Mouse (Mus musculus): ENCODE data around the gene Cpz. TPM values are rescaled to one million over a fixed set of nuclear protein-coding genes. Genes with fewer than 3 reads are reported as not detected.

Gene Cpz
- 7.7 and 21.5 TPM in 2 replicates for polyA plus RNA-seq (2015; fragmentation: Nextera tagmentation; extraction: Ambion mirVana)

DNA sequence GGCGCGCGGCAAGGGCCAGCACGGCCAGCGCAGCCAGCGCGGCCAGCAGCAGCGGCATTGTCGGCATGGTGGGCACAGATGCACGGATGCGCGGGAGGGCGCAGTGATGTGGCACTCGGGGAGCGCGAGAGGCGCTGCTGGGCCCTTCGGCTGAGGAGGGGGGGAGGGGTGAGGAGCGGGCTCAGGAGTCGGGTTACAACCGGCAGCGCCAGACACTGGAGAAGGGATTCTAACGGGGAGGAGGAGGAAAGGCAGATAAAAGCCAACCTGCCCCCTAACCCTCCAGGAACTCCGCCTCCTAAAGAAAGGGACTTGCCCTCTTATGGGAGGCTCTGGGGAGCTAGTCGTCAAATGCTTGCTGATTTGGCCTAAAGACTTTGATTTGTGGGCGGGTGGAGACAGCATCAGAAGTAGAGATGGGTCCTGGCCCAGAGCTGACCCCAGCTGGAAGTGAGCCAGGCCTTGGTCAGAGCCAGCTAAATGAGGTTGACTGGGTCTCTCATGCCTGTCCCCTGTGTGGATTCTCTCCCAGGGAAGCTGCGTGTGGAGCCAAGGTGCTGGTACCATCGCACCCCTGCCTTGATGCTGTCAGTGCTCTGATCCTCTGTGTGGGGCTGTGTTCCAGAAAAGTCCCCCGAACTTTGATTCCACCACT lies at the start of gene Cpz:
Gene Cpz, minus strand, starts transcription at position 230 of the 655 bp plus-strand sequence.

GRCm38 (mm10) chr5:35574653-35575599 lies 49.4 kb upstream of the Cpz start, which contains the start of gene Trmt44:
Gene Trmt44 (minus strand): TSS chr5:35575070.

Other genes starting within 250 kb of the Cpz start
- not detected in 2 replicates for gene Adra2c, start 247.4 kb downstream of the Cpz start, polyA plus RNA-seq (2015; fragmentation: Nextera tagmentation; extraction: Ambion mirVana)
- not detected in 2 replicates for gene Hmx1, start 136.6 kb downstream of the Cpz start, polyA plus RNA-seq (2015; fragmentation: Nextera tagmentation; extraction: Ambion mirVana)
- 1.9 and 2.4 TPM in 2 replicates for gene Trmt44, start 49.4 kb upstream of the Cpz start, polyA plus RNA-seq (2015; fragmentation: Nextera tagmentation; extraction: Ambion mirVana)
- 6.0 and 6.6 TPM in 2 replicates for gene Acox3, start 57.3 kb upstream of the Cpz start, polyA plus RNA-seq (2015; fragmentation: Nextera tagmentation; extraction: Ambion mirVana)
- gene Htra3, start 154.1 kb upstream of the Cpz start, polyA plus RNA-seq (2015; fragmentation: Nextera tagmentation; extraction: Ambion mirVana), result 60.7 and 91.4 TPM in 2 replicates
- 4.1 and 4.6 TPM in 2 replicates for gene Sh3tc1, start 214.3 kb upstream of the Cpz start, polyA plus RNA-seq (2015; fragmentation: Nextera tagmentation; extraction: Ambion mirVana)
- gene Ablim2, start 232.2 kb upstream of the Cpz start, polyA plus RNA-seq (2015; fragmentation: Nextera tagmentation; extraction: Ambion mirVana), result 25.2 and 28.9 TPM in 2 replicates